Mouse (Mus musculus): ENCODE measurements at regions not wholly inside any gene's neighbourhood (a gene's known extent, or its start where the extent isn't known, plus 50 kb on each side); places are given as distances from the start of the nearest gene placed in this dataset.

GRCm38 (mm10) chr13:32649982-32650381 lies 133.8 kb downstream of the Mylk4 start:
- no peak for ATAC-seq (ENCODE audit: low read depth)
- H3K9me3 ChIP-seq (replicated peaks) = no peaks in the 10 kb centered on the region
- no peak overlapping the region for H3K27ac ChIP-seq
- H3K27me3 ChIP-seq = no peaks in the 10 kb centered on the region
- no peak overlapping the region for H3K9ac ChIP-seq
- no peak overlapping the region for H3K4me3 ChIP-seq (replicated peaks)
- no peaks in the 10 kb centered on the region for H3K36me3 ChIP-seq
- no peaks in the 10 kb centered on the region for H3K4me1 ChIP-seq (replicated peaks)
- no peak overlapping the region for H3K4me2 ChIP-seq
- 60% methylated on average over 9 of the region's 9 CpGs for WGBS (ENCODE audit: insufficient replicate concordance)
- DNase-seq = no peak

GRCm38 (mm10) chr13:32643030-32643750 lies 140.6 kb downstream of the Mylk4 start:
- Histone ChIP-seq H3K4me1 (replicated peaks) (no peaks in the 10 kb centered on the region), H3K4me2 (no peak overlapping the region), H3K9ac (no peak overlapping the region), H3K9me3 (replicated peaks) (no peaks in the 10 kb centered on the region), H3K27ac (no peak overlapping the region), H3K36me3 (no peaks in the 10 kb centered on the region), H3K27me3 (no peaks in the 10 kb centered on the region), H3K4me3 (replicated peaks) (no peak overlapping the region)
- no peak for DNase-seq
- ATAC-seq (ENCODE audit: low read depth) = no peak
- 48% methylated on average over 5 of the region's 5 CpGs for WGBS (ENCODE audit: insufficient replicate concordance)

GRCm38 (mm10) chr13:32640941-32641340 lies 142.8 kb downstream of the Mylk4 start:
- no peak for ATAC-seq (ENCODE audit: low read depth)
- no peaks in the 10 kb centered on the region for H3K4me1 ChIP-seq (replicated peaks)
- no peak overlapping the region for H3K4me2 ChIP-seq
- H3K9ac ChIP-seq = no peak overlapping the region
- no peak overlapping the region for H3K27ac ChIP-seq
- no peak for DNase-seq
- no peak overlapping the region for H3K4me3 ChIP-seq (replicated peaks)
- no peaks in the 10 kb centered on the region for H3K36me3 ChIP-seq
- 66% methylated on average over 2 of the region's 2 CpGs for WGBS (ENCODE audit: insufficient replicate concordance)
- H3K27me3 ChIP-seq = no peaks in the 10 kb centered on the region
- no peaks in the 10 kb centered on the region for H3K9me3 ChIP-seq (replicated peaks)

GRCm38 (mm10) chr13:32630122-32630732 lies 153.5 kb downstream of the Mylk4 start:
- no peak overlapping the region for H3K4me2 ChIP-seq
- H3K9me3 ChIP-seq (replicated peaks) = no peaks in the 10 kb centered on the region
- no peaks in the 10 kb centered on the region for H3K27me3 ChIP-seq
- no peaks in the 10 kb centered on the region for H3K4me1 ChIP-seq (replicated peaks)
- H3K27ac ChIP-seq = no peak overlapping the region
- DNase-seq (no peak), ATAC-seq (ENCODE audit: low read depth) (no peak)
- H3K9ac ChIP-seq = no peak overlapping the region
- no peaks in the 10 kb centered on the region for H3K36me3 ChIP-seq
- H3K4me3 ChIP-seq (replicated peaks) = no peak overlapping the region

- no peak for DNase-seq
- H3K4me2 ChIP-seq = no peak overlapping the region
- H3K9me3 ChIP-seq (replicated peaks) = no peaks in the 10 kb centered on the region
- ATAC-seq (ENCODE audit: low read depth) = no peak
- no peaks in the 10 kb centered on the region for H3K36me3 ChIP-seq
- H3K4me3 ChIP-seq (replicated peaks) = no peak overlapping the region
- no peaks in the 10 kb centered on the region for H3K27me3 ChIP-seq
- H3K4me1 ChIP-seq (replicated peaks) = no peaks in the 10 kb centered on the region
- 58% methylated on average over 6 of the region's 6 CpGs for WGBS (ENCODE audit: insufficient replicate concordance)
- H3K27ac ChIP-seq = no peak overlapping the region
- H3K9ac ChIP-seq = no peak overlapping the region
Measured at GRCm38 (mm10) chr13:32613916-32614315, 169.8 kb downstream of the Mylk4 start.

GRCm38 (mm10) chr13:32611551-32612295 lies 172.0 kb downstream of the Mylk4 start:
- Histone ChIP-seq H3K27me3 (no peaks in the 10 kb centered on the region), H3K9me3 (replicated peaks) (no peaks in the 10 kb centered on the region), H3K4me3 (replicated peaks) (no peak overlapping the region), H3K36me3 (no peaks in the 10 kb centered on the region), H3K27ac (no peak overlapping the region), H3K4me1 (replicated peaks) (no peaks in the 10 kb centered on the region), H3K9ac (no peak overlapping the region), H3K4me2 (no peak overlapping the region)
- no peak for DNase-seq
- 56% methylated on average over 13 of the region's 13 CpGs for WGBS (ENCODE audit: insufficient replicate concordance)
- ATAC-seq (ENCODE audit: low read depth) = no peak

- no peak overlapping the region for H3K4me3 ChIP-seq (replicated peaks)
- 41% methylated on average over 5 of the region's 5 CpGs for WGBS (ENCODE audit: insufficient replicate concordance)
- H3K27me3 ChIP-seq = no peaks in the 10 kb centered on the region
- H3K4me2 ChIP-seq = no peak overlapping the region
- H3K9ac ChIP-seq = no peak overlapping the region
- no peaks in the 10 kb centered on the region for H3K36me3 ChIP-seq
- no peak for DNase-seq
- no peak for ATAC-seq (ENCODE audit: low read depth)
- no peaks in the 10 kb centered on the region for H3K4me1 ChIP-seq (replicated peaks)
- no peak overlapping the region for H3K27ac ChIP-seq
- no peaks in the 10 kb centered on the region for H3K9me3 ChIP-seq (replicated peaks)
Measured at GRCm38 (mm10) chr13:32610970-32611369, 172.8 kb downstream of the Mylk4 start.

- Histone ChIP-seq H3K9ac (no peak overlapping the region), H3K4me2 (no peak overlapping the region), H3K4me1 (replicated peaks) (no peaks in the 10 kb centered on the region), H3K9me3 (replicated peaks) (no peaks in the 10 kb centered on the region), H3K4me3 (replicated peaks) (no peak overlapping the region), H3K36me3 (no peaks in the 10 kb centered on the region), H3K27ac (no peak overlapping the region), H3K27me3 (no peaks in the 10 kb centered on the region)
- ATAC-seq (ENCODE audit: low read depth) (no peak), DNase-seq (no peak)
- WGBS (ENCODE audit: insufficient replicate concordance) = 45% methylated on average over 3 of the region's 3 CpGs
Measured at GRCm38 (mm10) chr13:32608413-32608812, 175.3 kb downstream of the Mylk4 start.

- no peak for DNase-seq
- H3K4me3 ChIP-seq (replicated peaks) = no peak overlapping the region
- ATAC-seq (ENCODE audit: low read depth) = no peak
- no peak overlapping the region for H3K27ac ChIP-seq
- no peak overlapping the region for H3K4me2 ChIP-seq
- H3K27me3 ChIP-seq = no peaks in the 10 kb centered on the region
- H3K9me3 ChIP-seq (replicated peaks) = no peaks in the 10 kb centered on the region
- H3K4me1 ChIP-seq (replicated peaks) = no peaks in the 10 kb centered on the region
- H3K36me3 ChIP-seq = no peaks in the 10 kb centered on the region
- WGBS (ENCODE audit: insufficient replicate concordance) = 62% methylated on average over 8 of the region's 8 CpGs
- H3K9ac ChIP-seq = no peak overlapping the region
Measured at GRCm38 (mm10) chr13:32603925-32604590, 179.7 kb downstream of the Mylk4 start.

GRCm38 (mm10) chr13:32601315-32601714 lies 182.4 kb downstream of the Mylk4 start:
- WGBS (ENCODE audit: insufficient replicate concordance) = 54% methylated on average over 5 of the region's 5 CpGs
- Histone ChIP-seq H3K9ac (no peak overlapping the region), H3K9me3 (replicated peaks) (no peaks in the 10 kb centered on the region), H3K27me3 (no peaks in the 10 kb centered on the region), H3K4me1 (replicated peaks) (no peaks in the 10 kb centered on the region), H3K27ac (no peak overlapping the region), H3K4me2 (no peak overlapping the region), H3K4me3 (replicated peaks) (no peak overlapping the region), H3K36me3 (no peaks in the 10 kb centered on the region)
- DNase-seq = no peak
- no peak for ATAC-seq (ENCODE audit: low read depth)

GRCm38 (mm10) chr13:32593611-32594010 lies 190.1 kb downstream of the Mylk4 start:
- H3K27ac ChIP-seq = no peak overlapping the region

More at GRCm38 (mm10) chr13:32593611-32594010, 190.1 kb downstream of the Mylk4 start:
- H3K4me1 ChIP-seq (replicated peaks) = no peaks in the 10 kb centered on the region
- H3K9ac ChIP-seq = no peak overlapping the region
- no peaks in the 10 kb centered on the region for H3K36me3 ChIP-seq
- no peak overlapping the region for H3K4me2 ChIP-seq
- ATAC-seq (ENCODE audit: low read depth) (no peak), DNase-seq (no peak)
- H3K27me3 ChIP-seq = no peaks in the 10 kb centered on the region
- no peak overlapping the region for H3K4me3 ChIP-seq (replicated peaks)
- H3K9me3 ChIP-seq (replicated peaks) = peaks cover 5% of the 10 kb centered on the region; the same call in 1 of the 2 replicates
- 78% methylated on average over 7 of the region's 7 CpGs for WGBS (ENCODE audit: insufficient replicate concordance)

All from liver, embryonic 13.5 days (tissue).